In genomic region chr19:5740320-5741317, GRCm38 (mm10) we compare ENCODE assay signal across 8 mouse cellular contexts. TPM values are rescaled to one million over a fixed set of nuclear protein-coding genes. Genes with fewer than 3 reads are reported as not detected.
A peak's percentile ranks its signal among the peaks of the same experiment; 100 is the strongest.
DNase-seq lines count a peak whose midpoint lies in the region; ATAC-seq and TF ChIP-seq lines count a peak whose summit lies in the region.

Gene Ltbp3 (plus strand): TSS chr19:5740904.

- intact Hi-C loops in heart, postnatal 14 days (cut with DNase I): loop anchor here (5.0 kb wide), 1 partner anchor 37 kb away; no protein-coding TSS in a partner anchor

- peak; percentile 56; the same call in 1 of the 2 replicates for ATAC-seq in stomach, postnatal 0 days (ENCODE audit: low FRiP score, low TSS enrichment)
- ATAC-seq in activated CD4-positive, CD25-positive, alpha-beta regulatory T cell, adult 4 months: no peak

- peak within 1 kb of the TSS; percentile 77 for H3K4me3 ChIP-seq in forebrain, embryonic 10.5 days
- H3K4me3 ChIP-seq in layer of hippocampus, adult 2 months: peak within 1 kb of the TSS; percentile 62
- peak within 1 kb of the TSS; percentile 74 for H3K4me3 ChIP-seq in stomach, postnatal 0 days (ENCODE audit: low read depth, low read length)

- 12% methylated on average over 14 of the region's 14 CpGs for WGBS in forebrain, embryonic 10.5 days
- 43% methylated on average over 10 of the region's 14 CpGs for WGBS in stomach, postnatal 0 days

- peak; percentile 78 for DNase-seq in urinary bladder, postnatal 14 days (ENCODE audit: low spot score)
- DNase-seq in urinary bladder, postnatal 10 days (ENCODE audit: low spot score): no peak
- no peak for DNase-seq in forebrain, embryonic 10.5 days (ENCODE audit: extremely low spot score, low spot score)
- DNase-seq in heart, postnatal 14 days: peak; percentile 85 to 89
- peak in 1 of 2 experiments; percentile 47 for DNase-seq in layer of hippocampus, adult 2 months (ENCODE audit: low spot score in 2 of 2)
- peak; percentile 94 for DNase-seq in lung, postnatal 10 days
- peak; percentile 66 for DNase-seq in stomach, postnatal 0 days (ENCODE audit: low spot score)

- peak within 1 kb of the TSS; percentile 88 for H3K27ac ChIP-seq in forebrain, embryonic 10.5 days
- peak within 1 kb of the TSS; percentile 85 for H3K27ac ChIP-seq in layer of hippocampus, adult 2 months
- H3K27ac ChIP-seq in stomach, postnatal 0 days (replicated peaks): peak within 1 kb of the TSS; percentile 95

- no peak for TF ChIP-seq CTCF in layer of hippocampus, adult 2 months (conservative IDR thresholded peaks at IDR 0.05)
- TF ChIP-seq CTCF in stomach, postnatal 0 days (IDR thresholded peaks at IDR 0.05; ENCODE audit: low read depth): no peak

- H3K36me3 ChIP-seq in forebrain, embryonic 10.5 days (replicated peaks): no peaks in the 10 kb centered on the region
- no peaks in the 10 kb centered on the region for H3K36me3 ChIP-seq in stomach, postnatal 0 days (ENCODE audit: control insufficient read depth, insufficient read depth, low read length)

- TF ChIP-seq EP300 in stomach, postnatal 0 days (optimal IDR thresholded peaks at IDR 0.05): no peak

- peaks cover 48% of the 10 kb centered on the region for H3K4me1 ChIP-seq in forebrain, embryonic 10.5 days
- H3K4me1 ChIP-seq in stomach, postnatal 0 days (replicated peaks; ENCODE audit: control insufficient read depth, insufficient read depth): peaks cover 6% of the 10 kb centered on the region; the same call in 1 of the 2 replicates

- H3K27me3 ChIP-seq in forebrain, embryonic 10.5 days (ENCODE audit: poor library complexity, severe bottlenecking): peaks cover 80% of the 10 kb centered on the region
- no peaks in the 10 kb centered on the region for H3K27me3 ChIP-seq in stomach, postnatal 0 days (ENCODE audit: control insufficient read depth, insufficient read depth, low read length)

- H3K4me2 ChIP-seq in stomach, postnatal 0 days (replicated peaks; ENCODE audit: low read depth): peak within 1 kb of the TSS; percentile 99

- peak within 1 kb of the TSS; percentile 84 for H3K9ac ChIP-seq in stomach, postnatal 0 days (ENCODE audit: low read length)

- no peaks in the 10 kb centered on the region for H3K9me3 ChIP-seq in forebrain, embryonic 10.5 days
- H3K9me3 ChIP-seq in stomach, postnatal 0 days (ENCODE audit: control insufficient read depth, low read length): no peaks in the 10 kb centered on the region

RNA-seq across cellular contexts. Expression of gene Ltbp3, which starts in this region (rescaled TPM):
- 2.6 and 4.9 TPM in 2 replicates for polyA plus RNA-seq in forebrain, embryonic 10.5 days (2016; fragmentation: Nextera tagmentation; extraction: Ambion mirVana)
- 10 to 100 TPM; 47.2 to 55.5 TPM for total RNA-seq in heart, postnatal 14 days (2021)
- total RNA-seq in layer of hippocampus, adult 2 months (2021): 10 to 100 TPM; 23.8 to 30.0 TPM
- polyA plus RNA-seq in stomach, postnatal 0 days (2015; fragmentation: Nextera tagmentation; extraction: Ambion mirVana): 15.7 and 26.9 TPM in 2 replicates
- not detected for polyA plus RNA-seq in activated CD4-positive, CD25-positive, alpha-beta regulatory T cell, adult 4 months (2017; shearing (Covaris generic))

Comparison
In these comparisons a context has a peak if more than half of its experiments do, and no peak if none do; other contexts are left out.
1. DNase-seq: peak in urinary bladder, postnatal 14 days (single experiment), heart, postnatal 14 days (2 of 2), lung, postnatal 10 days (single experiment) and stomach, postnatal 0 days (single experiment); none in urinary bladder, postnatal 10 days (single experiment) and forebrain, embryonic 10.5 days (single experiment).
2. Peak in every context shown above with its lines, with median percentiles within 50 percentile points of each other: H3K27ac ChIP-seq and H3K4me3 ChIP-seq.